In genomic region chr1:106036861-106037599, GRCm38 (mm10) we compare ENCODE assay signal across 8 mouse cellular contexts. TPM values are rescaled to one million over a fixed set of nuclear protein-coding genes. Genes with fewer than 3 reads are reported as not detected.
DNase-seq lines count a peak whose midpoint lies in the region.

No protein-coding gene starts in this region.

- no peak overlapping the region for H3K27ac ChIP-seq in heart, embryonic 10.5 days

- H3K4me1 ChIP-seq in heart, embryonic 10.5 days: peaks cover 29% of the 10 kb centered on the region

- H3K9me3 ChIP-seq in heart, embryonic 10.5 days: no peaks in the 10 kb centered on the region

- 61% methylated on average over 19 of the region's 19 CpGs for WGBS in heart, embryonic 10.5 days

- H3K36me3 ChIP-seq in heart, embryonic 10.5 days: peaks cover 13% of the 10 kb centered on the region; the same call in 1 of the 2 replicates

- DNase-seq in heart, adult 11 months: peak; percentile 91
- no peak for DNase-seq in heart, embryonic 10.5 days (ENCODE audit: low spot score)
- peak; percentile 79 to 86 for DNase-seq in cerebellum, postnatal 25 days
- DNase-seq in gastrocnemius, adult 18-20 months (ENCODE audit: low spot score): peak; percentile 75
- DNase-seq in hindlimb bud, embryonic 11.5 days (ENCODE audit: extremely low spot score, low read depth, low spot score): peak; percentile 39
- DNase-seq in left cerebral cortex, adult 18-20 months (ENCODE audit: low spot score in 2 of 2): peak; percentile 62 to 73
- DNase-seq in lung, postnatal 4 days: peak; percentile 56 to 71
- DNase-seq in right cerebral cortex, postnatal 10 days (ENCODE audit: low spot score in 2 of 2): peak; percentile 55 to 73

- no peak overlapping the region for H3K4me3 ChIP-seq in heart, embryonic 10.5 days

- no peaks in the 10 kb centered on the region for H3K27me3 ChIP-seq in heart, embryonic 10.5 days (ENCODE audit: insufficient read depth, poor library complexity, severe bottlenecking)

RNA-seq across cellular contexts. Expression of gene Zcchc2, which starts 46.8 kb away (rescaled TPM):
- 1.8 and 2.4 TPM in 2 replicates for polyA plus RNA-seq in heart, embryonic 10.5 days (2016; fragmentation: Nextera tagmentation; extraction: Ambion mirVana)
- total RNA-seq in gastrocnemius, adult 18-20 months (2021): 10 to 100 TPM in 1 of 2 experiments, 1 to 10 TPM in 1; 7.9 to 11.4 TPM
- total RNA-seq in left cerebral cortex, adult 18-20 months (2021): 10 to 100 TPM; 22.2 to 24.0 TPM
